Mouse (Mus musculus) testis, adult 2 months (tissue): ENCODE results near the gene Egfl6.
A peak's percentile ranks its signal among the peaks of the same experiment; 100 is the strongest.

ENCODE experiments used
- CTCF ChIP-seq: fragments of 200-500 bp; IDR thresholded peaks from 2 replicates; pipeline ENCODE4 v1.5.1; 2012; ENCODE audit warnings: low read depth, mild to moderate bottlenecking, inconsistent platforms, low read length, moderate library complexity; ENCODE audit not compliant: control insufficient read depth, insufficient read depth, insufficient replicate concordance
- POLR2A ChIP-seq: fragments of 200-500 bp; IDR thresholded peaks from 2 replicates; pipeline ENCODE4 v1.6.1; 2012; ENCODE audit warnings: low read depth, mild to moderate bottlenecking, inconsistent platforms, low read length, moderate library complexity; ENCODE audit not compliant: control insufficient read depth

GRCm38 (mm10) chrX:166479365-166479983, 106.0 kb downstream of the Egfl6 start, which contains the start of gene Rab9:
- no peak for TF ChIP-seq CTCF
- peak; percentile 52 for TF ChIP-seq POLR2A
